Mouse (Mus musculus): ENCODE data around the gene Wdr26. TPM values are rescaled to one million over a fixed set of nuclear protein-coding genes. Genes with fewer than 3 reads are reported as not detected.

Wdr26 gene
- total RNA-seq, 4 experiments from 2014 or later = 120 to 162 (median 149) TPM

GRCm38 (mm10) chr1:181151541-181151940 is 60.3 kb downstream of the Wdr26 start:
- no peak for DNase-seq

GRCm38 (mm10) chr1:181150827-181151534 is 60.8 kb downstream of the Wdr26 start:
- peak; percentile 87 for DNase-seq

- DNase-seq = no peak
Observed at GRCm38 (mm10) chr1:181150431-181150826, 61.4 kb downstream of the Wdr26 start.

GRCm38 (mm10) chr1:181149373-181150017 is 62.3 kb downstream of the Wdr26 start:
- DNase-seq = no peak

- no peak for DNase-seq
Observed at GRCm38 (mm10) chr1:181148540-181148939, 63.3 kb downstream of the Wdr26 start.

- DNase-seq = no peak
Observed at GRCm38 (mm10) chr1:181146187-181146586, 65.6 kb downstream of the Wdr26 start.

GRCm38 (mm10) chr1:181144966-181145365 is 66.8 kb downstream of the Wdr26 start:
- no peak for DNase-seq

GRCm38 (mm10) chr1:181143950-181144836 is 67.6 kb downstream of the Wdr26 start, which contains the start of the genes Nvl and Cnih4:
TSS of gene Nvl (minus strand) at chr1:181144204.
TSS of gene Cnih4 (plus strand) at chr1:181144693.
- peak; percentile 90 for DNase-seq

- DNase-seq = no peak
Observed at GRCm38 (mm10) chr1:181143609-181143949, 68.2 kb downstream of the Wdr26 start.

- DNase-seq = no peak
Observed at GRCm38 (mm10) chr1:181138730-181139129, 73.1 kb downstream of the Wdr26 start.

- DNase-seq = peak; percentile 77
Observed at GRCm38 (mm10) chr1:181131915-181132314, 79.9 kb downstream of the Wdr26 start.

- no peak for DNase-seq
Observed at GRCm38 (mm10) chr1:181126766-181127165, 85.0 kb downstream of the Wdr26 start.

- no peak for DNase-seq
Observed at GRCm38 (mm10) chr1:181125916-181126315, 85.9 kb downstream of the Wdr26 start.

- DNase-seq = no peak
Observed at GRCm38 (mm10) chr1:181124145-181124544, 87.7 kb downstream of the Wdr26 start.

Other genes starting within 250 kb of the Wdr26 start
- 100 to 1,000 TPM; 324 to 382 (median 360) TPM for gene Ephx1, start 191.1 kb downstream of the Wdr26 start, total RNA-seq (2022)
- gene 9130409I23Rik, start 160.8 kb downstream of the Wdr26 start, total RNA-seq (2022) = not detected
- 10 to 100 TPM; 20.1 to 34.9 (median 24.9) TPM for gene Nvl, start 67.8 kb downstream of the Wdr26 start, total RNA-seq (2022)
- gene Cnih4, start 67.3 kb downstream of the Wdr26 start, total RNA-seq (2022) = 10 to 100 TPM; 47.3 to 77.6 (median 60.8) TPM
- under 1 TPM in 2 of 4 experiments, not detected in 2; 0.14 to 0.25 TPM for gene Cnih3, start 140.6 kb upstream of the Wdr26 start, total RNA-seq (2022)

All from adrenal gland, adult 8-10 months (tissue).